Mouse (Mus musculus) neutrophil, adult 83 days (primary cell): Measurements from ENCODE around the gene Olfr597. TPM values are rescaled to one million over a fixed set of nuclear protein-coding genes. Genes with fewer than 3 reads are reported as not detected.

Experiments
- total RNA-seq, 2 experiments: library from RNA; stranded (reverse); gene quantifications; one replicate each; pipeline ENCODE4 v1.2.4; 2023

The Olfr597 gene
- total RNA-seq = not detected

GRCm38 (mm10) chr7:103316015-103316414 is at the start of gene Olfr597:
Olfr597 (plus strand) TSS chr7:103316315.

GRCm38 (mm10) chr7:103305348-103305747 is 10.8 kb upstream of the Olfr597 start, which contains the start of gene Olfr596:
Olfr596 (plus strand) TSS chr7:103305648.

GRCm38 (mm10) chr7:103323268-103323667 is 7.2 kb downstream of the Olfr597 start, which contains the start of gene Olfr598:
Olfr598 (plus strand) TSS chr7:103323568.

GRCm38 (mm10) chr7:103335617-103336016 is 19.5 kb downstream of the Olfr597 start, which contains the start of gene Olfr599:
Olfr599 (plus strand) TSS chr7:103335917.

GRCm38 (mm10) chr7:103349569-103349968 is 33.5 kb downstream of the Olfr597 start, which contains the start of gene Olfr600:
Olfr600 (minus strand) TSS chr7:103349669.

GRCm38 (mm10) chr7:103362555-103362954 is 46.4 kb downstream of the Olfr597 start, which contains the start of gene Olfr601:
Olfr601 (minus strand) TSS chr7:103362655.

Other genes starting within 250 kb of the Olfr597 start
- not detected for gene Olfr584, start 234.4 kb upstream of the Olfr597 start, total RNA-seq
- gene Olfr585, start 218.6 kb upstream of the Olfr597 start, total RNA-seq = not detected
- gene Olfr586, start 190.7 kb upstream of the Olfr597 start, total RNA-seq = not detected
- not detected for gene Olfr588-ps1, start 175.4 kb upstream of the Olfr597 start, total RNA-seq
- not detected for gene Olfr589, start 160.0 kb upstream of the Olfr597 start, total RNA-seq
- gene Olfr591, start 138.0 kb upstream of the Olfr597 start, total RNA-seq = not detected
- not detected for gene Olfr592, start 131.5 kb upstream of the Olfr597 start, total RNA-seq
- not detected for gene Olfr593, start 104.5 kb upstream of the Olfr597 start, total RNA-seq
- not detected for gene Olfr594, start 99.3 kb upstream of the Olfr597 start, total RNA-seq
- not detected for gene Usp17ld, start 63.8 kb upstream of the Olfr597 start, total RNA-seq
- gene Olfr596, start 10.7 kb upstream of the Olfr597 start, total RNA-seq = not detected
- gene Olfr598, start 7.3 kb downstream of the Olfr597 start, total RNA-seq = not detected
- not detected for gene Olfr599, start 19.6 kb downstream of the Olfr597 start, total RNA-seq
- gene Olfr600, start 33.4 kb downstream of the Olfr597 start, total RNA-seq = not detected
- not detected for gene Olfr601, start 46.3 kb downstream of the Olfr597 start, total RNA-seq
- gene Olfr603, start 69.9 kb downstream of the Olfr597 start, total RNA-seq = not detected
- gene Usp17lc, start 98.8 kb downstream of the Olfr597 start, total RNA-seq = not detected
- gene Olfr605, start 129.1 kb downstream of the Olfr597 start, total RNA-seq = not detected
- gene Olfr606, start 132.7 kb downstream of the Olfr597 start, total RNA-seq = not detected
- gene Olfr607, start 147.8 kb downstream of the Olfr597 start, total RNA-seq = under 1 TPM in 1 of 2 experiments, not detected in 1; 0.07 TPM
- gene Olfr608, start 153.6 kb downstream of the Olfr597 start, total RNA-seq = not detected
- gene Olfr609, start 181.7 kb downstream of the Olfr597 start, total RNA-seq = not detected
- gene Olfr610, start 195.8 kb downstream of the Olfr597 start, total RNA-seq = not detected
- not detected for gene Olfr611, start 204.5 kb downstream of the Olfr597 start, total RNA-seq
- not detected for gene Olfr612, start 226.4 kb downstream of the Olfr597 start, total RNA-seq
- gene Olfr613, start 231.8 kb downstream of the Olfr597 start, total RNA-seq = not detected
- not detected for gene Olfr615, start 239.8 kb downstream of the Olfr597 start, total RNA-seq